Mouse (Mus musculus) hindlimb bud, embryonic 11.5 days (tissue): ENCODE results near the gene Pde4c.

Source experiments
- DNase-seq: peaks from one replicate; pipeline ENCODE4 v3.0.0-alpha.2; 2012; ENCODE audit warnings: low read depth, low spot score; ENCODE audit errors: extremely low spot score

The Pde4c gene

DNA sequence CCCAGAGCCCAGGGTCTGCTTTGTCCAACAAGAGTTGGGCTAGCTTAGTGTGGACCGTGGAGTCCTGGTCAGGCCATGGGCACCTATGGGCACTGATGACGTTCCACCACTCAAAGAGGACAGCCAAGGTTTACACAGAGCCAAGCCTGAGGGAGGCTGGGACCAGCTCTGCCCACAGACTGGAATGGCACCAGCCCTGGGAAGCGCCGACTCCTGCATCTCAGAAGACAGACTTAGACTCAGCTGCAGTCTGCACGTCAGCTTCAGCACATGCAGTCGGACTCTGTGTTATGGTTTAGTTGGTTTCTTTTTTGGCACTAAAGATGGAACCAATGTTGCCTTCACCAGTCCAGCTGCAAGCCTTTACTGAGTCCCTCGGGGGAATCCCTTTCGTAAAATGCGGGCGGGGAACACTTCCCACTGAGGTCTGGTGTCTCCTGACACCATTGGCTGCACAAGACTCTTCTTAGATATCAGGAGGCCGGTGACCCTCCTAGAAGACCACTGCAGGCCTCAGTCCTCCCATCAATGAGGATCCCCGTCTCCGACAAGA is 26.7 kb downstream of the Pde4c start:
- no peak for DNase-seq

- no peak for DNase-seq
Measured at GRCm38 (mm10) chr8:70752000-70752764, 28.7 kb downstream of the Pde4c start.

GRCm38 (mm10) chr8:70753151-70753550 is 29.6 kb downstream of the Pde4c start:
- DNase-seq: no peak

GRCm38 (mm10) chr8:70754043-70754870 is 30.7 kb downstream of the Pde4c start, which contains the start of gene Rab3a:
Gene Rab3a, plus strand, starts transcription at chr8:70754679.
- peak; percentile 96 for DNase-seq

DNA sequence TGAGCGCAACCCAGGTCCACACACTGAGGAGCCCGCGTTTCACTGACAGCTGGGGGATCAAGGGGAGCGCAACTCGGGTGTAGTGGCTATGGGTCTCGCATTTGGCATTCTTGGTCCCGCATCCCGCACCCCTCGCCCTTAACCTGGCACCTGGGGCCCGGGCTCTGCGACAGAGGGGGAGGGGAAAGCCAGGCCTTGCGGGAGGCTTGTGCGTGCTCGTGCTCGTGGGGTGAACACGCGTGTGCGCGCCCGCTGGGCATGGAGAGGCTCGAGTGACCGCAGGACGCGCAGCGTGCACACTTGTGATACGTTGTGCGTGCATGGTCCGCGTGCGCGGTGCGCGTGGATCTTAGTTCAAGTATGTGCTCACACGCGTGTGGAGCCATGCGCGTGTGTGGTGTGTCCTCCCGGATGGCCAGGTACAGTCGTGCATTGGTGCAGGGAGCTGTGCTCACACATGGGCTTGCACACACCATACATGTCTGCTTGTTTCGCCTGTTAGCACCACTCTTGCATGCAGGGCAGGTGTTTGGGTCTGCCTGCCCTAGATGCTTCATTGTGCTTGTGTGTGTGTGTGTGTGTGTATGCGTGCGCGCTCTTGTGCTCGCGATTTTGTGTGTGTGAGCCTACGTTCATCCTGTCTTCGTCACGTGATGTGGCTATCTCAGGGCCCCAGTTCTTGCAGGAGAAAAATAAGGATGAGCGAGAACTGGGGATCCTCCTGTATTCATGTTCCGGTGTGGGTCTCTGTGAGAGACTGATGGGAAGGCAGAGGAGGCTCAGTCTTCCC is 31.5 kb downstream of the Pde4c start:
- DNase-seq: no peak

DNA sequence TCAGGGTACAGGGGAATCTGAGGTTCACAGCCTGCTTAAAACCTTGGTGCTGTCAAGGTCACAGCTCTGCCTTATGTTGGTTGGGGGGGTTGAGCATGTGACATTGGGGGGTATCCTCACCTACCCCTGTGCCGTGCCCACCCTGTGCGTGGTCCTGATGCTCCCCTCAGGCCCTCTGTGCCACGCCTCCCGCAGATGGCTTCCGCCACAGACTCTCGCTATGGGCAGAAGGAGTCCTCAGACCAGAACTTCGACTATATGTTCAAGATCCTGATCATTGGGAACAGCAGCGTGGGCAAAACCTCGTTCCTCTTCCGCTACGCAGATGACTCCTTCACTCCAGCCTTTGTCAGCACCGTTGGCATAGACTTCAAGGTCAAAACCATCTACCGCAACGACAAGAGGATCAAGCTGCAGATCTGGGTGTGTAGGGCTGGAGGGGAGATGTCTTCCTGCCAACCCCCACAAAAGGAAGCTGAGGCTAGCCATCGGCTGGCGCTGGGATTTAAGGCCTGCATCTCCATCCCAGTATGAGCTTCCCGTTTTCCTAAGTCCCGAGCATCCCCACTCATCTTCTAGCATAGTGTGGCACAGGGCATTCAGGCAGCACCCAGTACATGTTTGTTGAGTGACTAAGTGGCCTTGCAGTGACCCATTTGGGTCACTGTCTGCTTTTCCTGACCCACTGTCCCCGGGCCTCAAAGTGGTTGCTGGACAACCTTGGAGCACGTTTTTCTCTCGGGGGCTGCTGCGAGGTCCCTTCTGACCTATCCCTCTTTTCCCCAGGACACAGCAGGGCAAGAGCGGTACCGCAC is 32.3 kb downstream of the Pde4c start:
- DNase-seq: no peak

GRCm38 (mm10) chr8:70756476-70757040 is 33.0 kb downstream of the Pde4c start:
- DNase-seq: no peak

DNA sequence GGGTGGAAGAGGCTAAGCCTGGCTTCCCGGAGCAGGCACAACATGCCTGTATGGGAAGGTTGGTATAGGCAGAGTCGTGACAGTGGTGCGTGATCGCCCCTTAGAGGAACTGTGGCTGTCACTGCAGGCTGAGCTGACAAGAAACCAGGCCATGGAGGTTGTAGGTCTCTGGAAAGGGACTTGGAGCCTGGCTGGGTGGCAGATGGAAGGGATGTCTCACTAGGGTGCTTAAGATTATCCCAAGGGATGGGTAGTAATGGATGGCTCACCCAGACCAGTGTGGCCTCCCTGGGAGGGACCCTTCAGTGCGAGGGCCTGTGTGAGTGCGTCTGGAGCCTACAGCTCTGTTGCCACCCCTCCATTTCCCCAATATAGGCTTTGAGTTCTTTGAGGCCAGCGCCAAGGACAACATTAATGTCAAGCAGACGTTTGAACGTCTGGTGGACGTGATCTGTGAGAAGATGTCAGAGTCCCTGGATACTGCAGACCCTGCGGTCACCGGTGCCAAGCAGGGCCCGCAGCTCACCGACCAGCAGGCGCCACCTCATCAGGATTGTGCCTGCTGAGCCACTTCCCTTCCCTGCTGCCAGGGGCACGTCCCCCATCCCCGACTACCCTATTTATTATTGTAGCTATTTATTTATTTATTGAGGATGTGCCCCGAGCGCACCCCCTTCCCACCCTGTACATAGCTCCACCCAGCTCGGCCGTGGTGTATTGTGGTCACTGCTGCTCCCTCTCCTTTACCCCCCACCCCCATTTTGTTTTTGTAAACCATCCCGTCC is 34.2 kb downstream of the Pde4c start:
- DNase-seq: no peak

GRCm38 (mm10) chr8:70758308-70758615 is 34.7 kb downstream of the Pde4c start:
- no peak for DNase-seq

DNA sequence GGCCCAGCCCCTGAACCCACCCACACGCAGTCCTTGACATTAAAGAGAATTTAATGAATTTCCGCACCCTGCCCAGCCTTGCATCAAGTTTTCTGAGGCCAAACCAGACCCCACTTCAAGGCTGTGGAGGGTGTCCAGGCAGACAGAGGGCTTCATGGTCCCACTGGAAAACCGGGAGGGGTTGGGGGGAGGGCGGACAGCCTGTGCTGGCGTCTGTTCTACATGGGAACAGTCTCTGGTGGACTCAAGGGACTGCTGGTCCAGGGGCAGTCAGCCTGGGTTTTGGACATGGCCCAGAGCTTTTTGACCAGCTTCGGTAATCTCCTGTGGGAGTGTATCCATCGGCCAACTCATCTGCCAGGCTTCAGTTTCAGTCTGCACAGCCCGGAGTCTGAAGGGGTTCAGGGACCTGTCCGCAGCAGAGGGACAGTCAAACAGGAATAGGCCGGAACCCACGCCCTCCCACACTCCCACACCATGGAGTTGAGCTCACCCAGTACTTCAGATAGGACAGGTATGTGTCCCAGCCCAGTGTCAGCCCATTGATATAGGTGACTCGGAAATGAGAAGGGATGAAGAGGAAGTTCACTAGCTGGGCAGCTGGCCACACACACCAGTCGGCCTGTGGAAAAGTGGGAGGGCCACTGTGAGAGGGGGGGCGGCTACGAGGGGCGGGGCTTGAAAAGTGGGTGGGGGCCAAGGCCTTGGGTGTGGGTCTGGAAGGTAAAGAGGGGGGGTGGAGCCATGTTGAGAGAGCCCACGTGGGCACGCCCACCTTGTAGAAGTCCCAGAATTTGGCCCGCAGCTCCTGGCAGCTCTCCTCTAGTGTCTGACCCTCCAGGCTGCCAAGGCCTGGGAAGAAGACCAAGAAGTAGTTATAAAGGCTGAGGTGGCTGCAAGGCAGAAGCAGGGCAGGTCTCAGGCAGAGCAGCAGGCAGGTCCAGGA is 35.4 kb downstream of the Pde4c start:
- DNase-seq: no peak

DNA sequence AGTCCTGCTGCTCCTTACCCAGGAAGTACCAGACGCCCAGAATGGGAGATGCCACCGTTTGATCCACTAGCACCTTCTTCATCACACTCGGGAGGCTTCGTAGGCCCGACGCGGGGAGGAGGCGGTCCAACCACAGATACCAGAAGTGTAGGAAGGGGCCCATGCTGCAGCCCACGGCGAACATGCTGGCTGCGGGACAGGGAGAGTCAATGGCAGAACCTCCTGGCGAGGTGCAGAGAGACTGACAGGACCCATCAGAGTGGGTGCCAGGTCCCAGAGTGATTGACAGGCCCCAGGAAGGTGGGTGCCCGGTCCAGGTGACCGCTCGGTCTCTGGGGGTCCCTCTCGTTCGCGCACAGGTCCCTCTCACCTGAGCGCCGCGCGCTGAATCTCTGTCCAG is 36.8 kb downstream of the Pde4c start:
- no peak for DNase-seq

DNA sequence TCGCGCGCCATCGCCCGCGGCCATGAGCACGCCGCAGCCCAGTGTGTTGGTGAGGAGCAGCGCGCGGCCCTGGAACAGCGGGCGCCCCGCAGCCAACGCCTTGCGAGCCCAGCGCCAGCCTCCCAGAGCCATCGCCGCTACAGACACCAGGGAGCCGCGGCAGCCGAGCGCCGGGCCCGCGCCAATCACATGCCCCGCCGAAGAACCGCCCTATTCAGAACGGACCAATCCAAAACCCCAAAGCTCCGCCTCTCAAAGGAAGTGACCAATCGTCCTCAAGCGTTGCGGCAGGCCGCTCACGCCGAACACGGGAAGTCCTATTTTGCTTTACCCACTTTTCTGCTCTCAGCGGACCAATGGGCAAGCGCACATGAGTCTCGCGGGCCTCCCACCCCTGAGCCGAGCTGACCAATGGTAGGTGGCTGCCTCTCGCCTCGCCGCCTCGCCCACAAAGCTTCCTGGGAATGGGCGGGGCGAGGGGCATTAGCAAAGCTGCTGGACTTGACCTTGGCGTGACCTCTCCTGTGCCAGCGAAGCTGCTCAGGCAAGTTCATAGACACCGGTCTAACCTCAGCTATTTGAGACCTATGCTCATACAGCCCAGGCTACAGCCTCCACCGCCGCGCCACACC is 37.4 kb downstream of the Pde4c start, which contains the start of gene Mpv17l2:
Gene Mpv17l2, minus strand, starts transcription at position 172 of the 632 bp plus-strand sequence.
- DNase-seq: peak; percentile 98

GRCm38 (mm10) chr8:70762118-70762517 is 38.6 kb downstream of the Pde4c start:
- DNase-seq: no peak

DNA sequence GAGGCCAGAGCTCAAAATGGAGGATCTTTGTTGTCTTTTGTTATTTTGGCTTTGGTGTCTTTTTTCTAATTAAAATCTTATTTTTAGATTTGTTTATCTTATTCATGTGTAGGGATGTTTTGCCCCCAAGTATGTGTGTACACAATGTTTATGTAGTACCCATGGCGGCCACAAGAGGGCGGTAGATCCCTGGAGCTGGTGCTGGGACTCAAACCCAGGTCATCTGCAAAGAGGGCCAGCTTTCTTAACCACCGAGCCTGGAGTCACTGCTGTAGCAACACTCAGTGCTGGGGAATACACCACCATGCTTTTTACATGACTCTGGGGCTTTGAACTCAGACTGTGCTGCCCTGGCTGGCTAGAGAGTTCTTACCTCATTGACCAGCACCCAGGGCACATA is 39.8 kb downstream of the Pde4c start:
- no peak for DNase-seq

DNA sequence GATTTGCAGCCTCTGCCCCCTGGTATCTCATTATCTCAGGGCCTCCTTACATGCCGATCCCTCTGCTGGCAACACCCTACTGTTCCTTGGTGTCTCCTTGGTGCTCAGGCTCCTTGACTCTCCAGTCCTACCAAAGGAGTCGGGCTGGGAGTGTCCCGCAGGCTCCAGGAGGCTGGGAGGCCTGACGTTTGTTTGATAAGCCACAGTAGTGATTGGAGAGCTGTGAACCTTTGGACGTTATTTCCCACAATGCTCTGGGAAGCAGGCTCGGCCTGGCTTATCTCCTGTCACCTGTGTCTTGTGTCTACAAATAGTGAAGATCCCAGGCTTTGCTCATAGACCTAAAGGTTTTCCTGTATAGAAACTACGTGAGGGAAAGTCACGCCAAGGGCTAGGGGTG is 40.5 kb downstream of the Pde4c start:
- DNase-seq: no peak

GRCm38 (mm10) chr8:70764676-70765075 is 41.2 kb downstream of the Pde4c start:
- no peak for DNase-seq

DNA sequence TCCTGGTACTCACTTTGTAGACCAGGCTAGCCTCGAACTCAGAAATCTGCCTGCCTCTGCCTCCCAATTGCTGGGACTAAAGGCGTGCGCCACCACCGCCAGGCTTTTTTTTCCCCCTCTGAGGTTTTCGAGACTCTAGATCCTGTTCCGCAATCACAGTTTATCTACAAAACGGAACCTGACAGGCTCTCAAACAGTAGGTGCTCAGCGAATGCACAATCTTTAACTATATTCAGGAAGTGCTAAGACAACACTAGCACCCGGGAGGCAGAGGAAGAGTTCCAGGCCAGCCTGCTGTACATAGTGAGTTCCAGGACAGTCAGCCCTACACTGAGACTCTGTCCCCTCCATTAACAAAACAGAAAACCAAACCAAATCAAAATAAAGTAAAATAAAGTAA is 41.8 kb downstream of the Pde4c start:
- DNase-seq: no peak
